Mouse (Mus musculus) right cerebral cortex, postnatal 25 days (tissue): Measurements from ENCODE around the gene Bpi.
A peak's percentile ranks its signal among the peaks of the same experiment; 100 is the strongest.

Experiments
- DNase-seq: peaks from one replicate; pipeline ENCODE4 v3.0.0; 2022

Bpi gene

DNA sequence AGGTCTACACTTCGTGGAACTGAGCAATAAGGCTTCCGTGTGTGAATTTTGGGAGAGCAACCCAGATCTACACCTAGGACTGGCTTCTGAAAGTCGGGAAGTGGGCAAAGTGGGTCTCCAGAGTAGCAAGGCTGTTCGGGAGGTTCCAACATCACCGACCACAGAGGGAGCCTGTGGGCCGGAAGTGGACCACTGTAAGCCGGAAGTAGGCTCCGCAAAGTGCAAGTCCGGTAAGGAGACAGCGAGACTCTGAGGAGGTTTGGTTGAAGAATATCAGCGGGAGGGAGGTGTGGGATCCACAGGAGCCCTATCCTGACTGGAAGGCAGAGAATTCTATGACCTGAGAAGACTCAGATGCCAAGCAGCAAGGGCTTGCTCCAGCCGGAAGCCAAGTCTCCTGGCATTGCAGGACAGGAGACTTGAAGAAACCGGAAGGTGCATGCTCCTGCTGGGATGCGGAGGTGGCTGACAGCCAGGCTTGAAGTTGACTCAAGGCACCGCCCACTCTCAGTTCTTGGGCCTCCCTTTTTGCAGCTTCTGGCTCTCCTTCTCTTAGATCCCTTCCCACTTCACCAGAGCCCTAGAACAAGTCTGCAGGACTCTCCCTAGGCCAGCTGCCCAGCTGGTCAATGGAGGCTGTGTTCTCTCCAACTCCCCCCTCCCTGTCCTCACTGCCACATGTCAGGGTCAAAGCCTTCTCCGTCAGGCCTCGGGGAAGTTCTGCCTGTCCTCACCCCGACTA, 14.6 kb upstream of the Bpi start:
- peak; percentile 52 for DNase-seq

DNA sequence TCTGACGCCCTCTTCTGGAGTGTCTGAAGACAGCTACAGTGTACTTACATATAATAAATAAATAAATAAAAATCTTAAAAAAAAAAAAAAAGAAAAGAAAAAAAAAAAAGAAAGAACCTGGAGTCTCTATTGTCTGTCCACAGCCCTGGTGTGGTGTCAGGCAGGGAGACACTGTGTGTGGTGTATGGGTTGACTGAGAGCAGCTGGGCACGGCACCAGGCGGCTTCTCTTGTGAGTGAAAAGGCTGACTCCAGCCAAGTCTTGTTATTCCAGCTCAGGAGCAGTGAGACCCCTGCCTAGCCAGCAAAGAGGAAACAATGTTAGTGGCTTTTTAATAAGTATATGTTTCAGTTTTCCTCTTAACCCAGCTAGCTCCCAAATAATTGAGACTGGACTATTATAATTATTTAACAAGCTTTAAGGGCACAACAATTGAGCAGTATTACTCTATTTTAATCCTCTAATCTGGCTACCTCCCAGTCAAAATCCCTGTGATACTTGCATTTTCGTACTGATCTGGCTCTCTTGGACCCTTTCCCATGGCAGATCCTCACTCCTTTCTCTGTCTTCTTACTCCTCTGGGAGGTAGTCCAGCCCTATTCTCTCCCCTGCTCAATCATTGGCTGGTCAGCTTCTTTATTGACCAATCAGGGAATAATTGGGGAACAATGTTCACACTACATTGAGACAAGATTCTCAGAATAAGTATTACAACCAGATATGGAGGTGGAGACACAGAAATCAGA, 12.6 kb upstream of the Bpi start:
- DNase-seq, result no peak

DNA sequence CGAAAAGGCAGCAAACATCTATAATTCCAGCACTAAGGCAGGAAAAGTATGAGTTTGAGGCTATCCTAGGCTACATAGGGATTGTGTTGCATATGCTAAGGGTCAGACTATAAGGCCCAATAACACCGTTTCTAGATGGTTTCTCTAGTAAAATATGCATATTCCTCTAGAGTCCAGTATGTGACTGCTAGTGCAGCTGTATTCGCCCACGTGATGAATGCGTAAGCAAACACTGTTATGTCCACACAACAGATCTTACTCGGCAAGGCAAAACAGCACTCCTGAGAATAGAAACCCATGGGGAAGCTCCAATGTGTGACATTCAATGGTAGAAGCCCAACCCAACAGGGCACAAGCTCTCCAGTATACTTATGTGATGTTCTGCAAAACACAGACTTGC, 10.0 kb upstream of the Bpi start:
- no peak for DNase-seq

- no peak for DNase-seq
Observed at GRCm38 (mm10) chr2:158248318-158248717, 9.6 kb upstream of the Bpi start.

- no peak for DNase-seq
Observed at GRCm38 (mm10) chr2:158250558-158250957, 7.3 kb upstream of the Bpi start.

DNA sequence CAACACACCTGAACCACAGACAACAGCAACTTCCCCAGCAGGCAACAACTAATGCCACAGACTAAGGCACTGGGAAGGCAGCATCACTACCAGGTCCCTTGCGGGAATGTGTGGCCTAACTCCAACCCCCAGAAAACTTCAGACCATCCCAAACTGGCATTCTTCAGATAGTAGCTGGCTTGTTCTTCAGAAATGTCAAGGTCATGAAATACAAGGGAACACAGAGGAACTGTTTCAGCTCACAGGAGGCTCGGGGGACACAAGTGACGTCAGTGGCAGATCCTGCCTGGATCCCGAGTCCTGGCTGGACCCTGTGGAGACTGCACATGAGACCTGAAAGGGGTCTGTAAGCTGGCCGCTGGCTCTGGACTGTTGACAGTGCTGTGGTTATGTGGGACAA, 4.1 kb upstream of the Bpi start:
- DNase-seq, result no peak

DNA sequence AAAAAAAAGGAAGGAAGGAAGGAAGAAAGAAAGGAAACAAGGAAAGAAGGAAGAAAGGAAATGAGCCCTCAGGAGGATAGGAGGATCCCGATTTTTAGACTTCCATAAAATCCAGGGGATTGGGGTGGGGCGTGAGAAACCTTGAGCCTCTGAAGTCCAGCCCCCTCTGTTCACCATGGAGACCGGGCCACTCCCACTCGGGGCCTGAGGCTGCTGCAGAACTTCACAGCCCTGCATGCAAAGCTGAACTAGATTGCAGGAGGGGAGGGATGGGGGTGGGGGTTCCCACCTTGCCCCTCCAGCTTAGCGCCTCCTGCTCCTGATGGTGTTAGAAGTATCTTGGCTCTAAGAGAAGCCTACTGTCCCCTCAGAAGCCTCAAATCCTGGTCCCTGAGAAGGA, 1.0 kb upstream of the Bpi start:
- DNase-seq, result no peak

DNA sequence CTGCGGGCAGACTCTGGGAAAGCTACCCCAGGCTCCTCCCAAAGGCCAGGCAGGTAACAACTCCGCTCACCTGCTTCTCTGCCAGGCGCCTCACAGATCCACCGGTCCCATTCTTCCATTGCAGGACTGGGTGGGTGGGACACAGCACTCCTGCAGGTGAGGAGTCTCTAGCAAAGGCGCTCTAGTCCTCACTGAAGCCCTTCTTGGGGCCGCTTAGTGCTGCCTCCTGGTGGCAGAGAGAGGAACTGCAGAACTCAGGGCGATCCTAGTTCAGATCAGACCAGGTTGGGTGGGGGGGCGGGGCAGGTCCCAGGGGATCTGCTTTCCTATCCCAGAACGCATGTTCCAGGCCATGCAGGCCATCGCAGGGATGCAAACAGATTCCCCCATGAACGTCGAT, 887 bp downstream of the Bpi start:
- peak; percentile 27 for DNase-seq

GRCm38 (mm10) chr2:158259498-158259897, 1.6 kb downstream of the Bpi start:
- no peak for DNase-seq

DNA sequence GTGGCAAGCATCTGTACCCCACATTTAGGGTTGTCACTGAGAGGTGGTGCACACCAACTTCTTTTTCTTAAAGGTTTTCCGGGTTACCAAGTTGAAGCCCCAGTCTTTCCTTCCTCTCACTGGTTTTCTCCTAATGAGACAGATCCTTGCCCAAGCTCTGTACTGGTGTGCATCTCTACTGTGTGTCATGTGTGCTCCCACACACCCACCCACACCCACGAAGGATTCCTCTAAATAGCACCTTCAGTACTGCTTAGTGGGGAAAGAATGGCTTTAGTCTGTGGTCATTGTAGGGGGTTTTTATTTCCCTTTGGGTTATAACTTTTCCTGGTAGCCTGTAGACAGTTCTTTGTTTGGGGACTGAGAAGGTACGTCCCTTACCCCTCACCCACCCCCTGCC, 7.0 kb downstream of the Bpi start:
- no peak for DNase-seq

- DNase-seq, result no peak
Observed at GRCm38 (mm10) chr2:158270017-158270416, 12.1 kb downstream of the Bpi start.

DNA sequence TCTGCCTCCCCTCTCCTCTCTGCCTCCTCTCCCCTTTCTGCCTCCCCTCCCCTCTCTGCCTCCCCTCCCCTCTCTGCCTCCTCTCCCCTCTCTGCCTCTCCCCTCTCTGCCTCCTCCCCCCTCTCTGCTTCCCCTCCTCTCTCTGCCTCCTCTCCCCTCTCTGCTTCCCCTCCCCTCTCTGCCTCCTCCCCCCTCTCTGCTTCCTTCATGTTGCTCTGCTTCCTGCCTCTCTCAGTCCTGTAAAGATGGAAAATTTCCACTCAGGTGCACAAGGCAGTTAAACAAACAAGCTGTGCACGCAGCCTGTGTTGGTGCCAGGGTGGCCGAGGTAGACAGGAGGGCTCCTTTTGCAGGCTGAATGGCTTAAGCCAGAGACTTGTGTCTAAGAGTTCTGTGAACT, 15.8 kb downstream of the Bpi start:
- no peak for DNase-seq

GRCm38 (mm10) chr2:158275349-158275748, 17.5 kb downstream of the Bpi start:
- no peak for DNase-seq

DNA sequence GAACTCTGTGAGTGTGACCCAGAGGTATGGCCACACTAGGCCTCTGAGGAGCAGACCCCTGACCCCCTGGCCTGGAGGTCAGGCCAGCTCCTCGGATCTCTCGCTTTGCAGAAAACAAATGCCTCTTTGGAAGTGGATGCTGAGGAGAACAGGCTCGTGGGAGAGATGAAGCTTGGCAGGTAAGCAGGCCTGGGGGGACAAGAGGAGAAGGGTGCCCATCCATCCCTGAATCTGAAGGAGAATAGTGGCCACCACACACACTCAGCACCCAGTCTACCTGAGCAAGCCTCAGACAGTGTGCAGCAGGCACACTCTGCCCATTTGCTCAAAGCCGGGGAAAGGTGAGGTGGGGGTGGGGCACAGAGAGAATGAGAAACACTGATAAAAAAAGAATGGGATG, 17.9 kb downstream of the Bpi start:
- no peak for DNase-seq

GRCm38 (mm10) chr2:158276451-158276850, 18.6 kb downstream of the Bpi start:
- no peak for DNase-seq

- no peak for DNase-seq
Observed at GRCm38 (mm10) chr2:158276878-158277277, 19.0 kb downstream of the Bpi start.

DNA sequence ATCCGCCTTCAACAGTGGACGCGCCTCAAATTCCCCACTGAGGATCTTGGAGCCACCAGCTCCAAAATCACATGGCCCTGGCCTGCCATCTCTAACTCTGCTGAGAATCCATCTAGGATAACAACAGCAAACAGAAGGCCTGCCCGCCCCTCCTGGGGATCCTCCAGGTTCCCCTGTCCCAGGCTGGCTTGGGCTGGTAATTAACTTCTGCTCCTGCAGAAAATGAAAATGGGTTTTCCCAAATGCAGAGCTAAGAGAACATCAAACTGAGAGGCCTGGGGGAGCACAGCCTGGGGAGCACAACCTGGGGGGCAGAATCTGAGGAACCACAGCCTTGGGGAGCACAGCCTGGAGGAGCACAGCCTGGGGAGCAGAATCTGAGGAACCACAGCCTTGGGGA, 21.8 kb downstream of the Bpi start:
- DNase-seq, result no peak

DNA sequence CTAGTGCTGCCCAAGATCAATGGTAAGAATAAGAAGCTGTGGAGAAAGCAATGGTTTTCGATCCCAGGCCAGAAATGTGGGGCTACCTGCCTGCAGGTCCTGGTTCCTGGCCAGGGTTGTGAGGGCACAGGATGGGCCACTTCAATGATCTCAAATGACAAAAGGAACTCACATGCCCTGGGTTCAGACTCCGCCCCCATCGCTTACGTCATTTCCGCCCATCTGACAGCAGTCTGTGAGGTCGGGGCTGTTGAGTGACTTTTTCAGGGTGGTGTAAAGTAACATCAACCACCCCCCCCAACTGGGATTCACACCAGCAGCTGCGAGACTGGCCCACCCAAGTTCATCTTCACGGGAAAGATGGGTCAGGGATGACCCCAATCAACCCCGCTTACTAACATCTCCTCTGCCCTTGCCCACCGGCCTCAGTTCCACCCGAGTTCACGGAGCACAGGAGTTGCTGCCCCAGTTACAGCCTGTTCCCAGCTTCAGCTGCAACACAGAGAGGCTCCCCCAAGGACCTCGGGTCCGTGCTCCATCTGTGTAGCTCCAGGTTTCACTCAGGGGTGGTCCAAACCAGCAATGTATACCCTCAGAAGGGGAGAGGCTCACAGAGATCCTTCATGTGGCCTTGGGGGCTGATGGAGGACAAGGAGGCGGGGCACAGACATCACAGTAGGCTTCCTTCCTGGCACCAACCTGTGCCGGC, 23.8 kb downstream of the Bpi start:
- DNase-seq, result no peak

- DNase-seq, result no peak
Observed at GRCm38 (mm10) chr2:158283136-158283535, 25.2 kb downstream of the Bpi start.

GRCm38 (mm10) chr2:158283771-158284170, 25.9 kb downstream of the Bpi start:
- DNase-seq, result no peak

- DNase-seq, result no peak
Observed at GRCm38 (mm10) chr2:158284571-158284970, 26.7 kb downstream of the Bpi start.

GRCm38 (mm10) chr2:158285655-158286054, 27.8 kb downstream of the Bpi start:
- no peak for DNase-seq

- DNase-seq, result no peak
Observed at GRCm38 (mm10) chr2:158295700-158296099, 37.8 kb downstream of the Bpi start.

- no peak for DNase-seq
Observed at GRCm38 (mm10) chr2:158299203-158299602, 41.3 kb downstream of the Bpi start.
